In the genomic region with DNA sequence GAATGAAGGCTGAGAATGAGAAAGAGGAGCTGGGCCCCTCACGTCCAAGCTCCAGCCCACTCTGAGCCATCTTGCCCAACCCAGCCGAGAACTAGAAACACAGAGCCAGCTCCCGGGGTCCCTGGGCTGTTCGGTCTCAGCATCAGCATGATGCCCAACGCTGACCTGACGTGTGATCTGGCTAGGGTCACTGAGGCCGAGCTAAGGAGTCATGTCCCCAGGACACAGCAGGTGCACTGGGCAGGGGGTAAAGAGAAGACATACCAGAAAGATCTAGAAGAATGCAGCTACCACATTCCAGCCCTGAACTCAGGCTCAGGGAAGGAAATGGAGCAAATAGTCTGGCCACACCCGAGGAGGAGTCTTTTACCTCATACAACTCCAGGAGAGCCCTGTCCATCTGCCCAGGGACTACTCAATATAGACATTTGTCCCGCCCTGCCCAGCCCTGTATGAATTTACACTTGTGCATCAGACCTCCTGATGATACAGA, we compare ENCODE assay signal across 21 mouse cellular contexts. TPM values are rescaled to one million over a fixed set of nuclear protein-coding genes. Genes with fewer than 3 reads are reported as not detected.
DNase-seq lines count a peak whose midpoint lies in the region; TF ChIP-seq lines count a peak whose summit lies in the region.
"Had no signal": no experiment of that assay in that cellular context is flagged by ENCODE, and none has a peak within 500 bp of the region (broad histone marks: within the 10 kb centered on the region; RNA-seq: fewer than 3 reads in every experiment).

No protein-coding gene starts in this region.

- H3K27me3 ChIP-seq in myocyte (ENCODE audit: control insufficient read depth, insufficient read depth, insufficient read length), result no peaks in the 10 kb centered on the region
- H3K27me3 ChIP-seq: embryonic facial prominence, embryonic 13.5 days; embryonic facial prominence, embryonic 15.5 days; forebrain, embryonic 12.5 days had no signal

- H3K4me2 ChIP-seq in myocyte (ENCODE audit: low read depth), result no peak overlapping the region
- H3K4me2 ChIP-seq: embryonic facial prominence, embryonic 13.5 days; embryonic facial prominence, embryonic 15.5 days; forebrain, embryonic 12.5 days had no signal

- H3K36me3 ChIP-seq in myocyte (ENCODE audit: control insufficient read depth, insufficient read depth), result peaks cover 5% of the 10 kb centered on the region
- H3K36me3 ChIP-seq: G1E had no signal

- DNase-seq in R1 (ENCODE audit: low read depth, low spot score), result peak; percentile 77
- DNase-seq in lung, postnatal 25 days (ENCODE audit: low spot score), result no peak
- no peak for DNase-seq in Muller cell, postnatal 12 days (ENCODE audit: inconsistent ontology term)
- DNase-seq in left cerebral cortex, postnatal 10 days (ENCODE audit: extremely low spot score in 1 of 2, low spot score in 2 of 2), result no peak
- DNase-seq: adrenal gland, adult 2 months; adrenal gland, postnatal 10 days; adrenal gland, postnatal 25 days; cerebellum, adult 11 months; cerebellum, adult 18-20 months; cerebellum, adult 8-10 months; cerebellum, adult 9-11 months; cerebellum, postnatal 14 days; cerebellum, postnatal 36 days; embryo, embryonic 11 days had no signal

- no peaks in the 10 kb centered on the region for H3K79me2 ChIP-seq in myocyte (ENCODE audit: control insufficient read depth, insufficient read depth)

- H3ac ChIP-seq in myocyte (ENCODE audit: control insufficient read depth, insufficient read length), result no peak overlapping the region

- no peak for TF ChIP-seq POLR2A in myocyte (IDR thresholded peaks at IDR 0.05; ENCODE audit: insufficient read length, low read depth)

- intact Hi-C loops in left cerebral cortex, postnatal 10 days (cut with DNase I), result no loop called here

- no peak overlapping the region for H3K4me3 ChIP-seq in myocyte
- H3K4me3 ChIP-seq: embryonic facial prominence, embryonic 13.5 days; embryonic facial prominence, embryonic 15.5 days; erythroblast, embryonic 14.5 days; forebrain, embryonic 10.5 days; forebrain, embryonic 12.5 days had no signal

TF ChIP-seq in myocyte, 11 proteins besides CTCF, POLR2A, EP300 and RAD21:
- TF ChIP-seq POLR2AphosphoS2 (IDR thresholded peaks at IDR 0.05; ENCODE audit: insufficient read length, low read depth), result no peak
- no peak for TF ChIP-seq SRF (IDR thresholded peaks at IDR 0.05; ENCODE audit: control insufficient read depth, insufficient read length, low read depth)
- peak in 2 of 3 experiments; percentile 20 to 74 for TF ChIP-seq MYOD1 (IDR thresholded peaks at IDR 0.05; ENCODE audit: control insufficient read depth in 1 of 3, insufficient read length in 2 of 3, low read depth in 2 of 3)
- no peak for TF ChIP-seq MAX (IDR thresholded peaks at IDR 0.05; ENCODE audit: low read depth)
- TF ChIP-seq TCF12 (IDR thresholded peaks at IDR 0.05; ENCODE audit: insufficient read depth, poor library complexity, severe bottlenecking), result no peak
- TF ChIP-seq MYOG (IDR thresholded peaks at IDR 0.05; ENCODE audit: control insufficient read depth in 1 of 3, insufficient read depth in 1 of 3, insufficient read length in 2 of 3, low read depth in 2 of 3), result peak in 2 of 3 experiments; percentile 53 to 77

RNA-seq across cellular contexts. Expression of a gene that starts 57.5 kb away (rescaled TPM):
- 34.7 TPM for polyA plus RNA-seq in myocyte (2012; fragmentation: generic; extraction: Trizol)
- total RNA-seq in left cerebral cortex, postnatal 10 days (2021), result 10 to 100 TPM; 47.9 to 51.6 TPM
